Mouse (Mus musculus): ENCODE measurements around the gene Eva1c. TPM values are rescaled to one million over a fixed set of nuclear protein-coding genes. Genes with fewer than 3 reads are reported as not detected.

Gene Eva1c
- polyA plus RNA-seq, 1 experiment from 2014 or later, result 1.2 TPM

- no peak overlapping the region for H3K4me3 ChIP-seq (replicated peaks; ENCODE audit: low read depth, low read length)
- no peaks in the 10 kb centered on the region for H3K9me3 ChIP-seq (replicated peaks; ENCODE audit: low read length)
- no peak overlapping the region for H3K9ac ChIP-seq (ENCODE audit: low read depth, low read length)
- DNase-seq (ENCODE audit: low spot score) (no peak), ATAC-seq (replicated peaks; ENCODE audit: low FRiP score, low read depth) (no peak)
- H3K27ac ChIP-seq, result no peak overlapping the region
- no peak for TF ChIP-seq CTCF (IDR thresholded peaks at IDR 0.05; ENCODE audit: low read depth)
- 73% methylated on average over 3 of the region's 3 CpGs for WGBS
- peaks cover 43% of the 10 kb centered on the region for H3K36me3 ChIP-seq (ENCODE audit: insufficient read depth, low read length)
- no peaks in the 10 kb centered on the region for H3K27me3 ChIP-seq (ENCODE audit: insufficient read depth, low read length)
- no peak overlapping the region for H3K4me2 ChIP-seq (ENCODE audit: low read length)
- H3K4me1 ChIP-seq (replicated peaks; ENCODE audit: insufficient read depth, low read length), result no peaks in the 10 kb centered on the region
Observed at GRCm38 (mm10) chr16:90792500-90792899, 34.0 kb upstream of the Eva1c start.

DNA sequence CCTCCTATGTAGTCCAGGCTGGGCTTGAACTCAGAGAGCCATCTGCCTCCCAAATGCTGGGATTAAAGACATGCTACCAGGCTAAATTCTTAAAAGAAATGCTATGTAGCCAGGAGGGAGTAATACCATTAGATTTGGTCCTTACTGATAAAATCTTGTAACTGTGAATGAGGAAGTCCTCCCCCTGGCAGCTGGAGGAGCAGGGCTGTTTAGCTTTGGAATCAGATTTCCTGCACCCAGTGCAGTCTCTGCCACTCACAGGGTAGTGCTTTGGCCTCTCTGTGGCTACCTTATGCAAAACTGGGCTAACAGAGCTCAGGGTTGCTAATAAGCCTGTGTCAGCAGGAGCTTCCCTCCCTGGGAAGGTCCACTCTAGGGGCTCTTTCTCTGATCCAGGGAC, 31.8 kb upstream of the Eva1c start:
- Histone ChIP-seq H3K9me3 (replicated peaks; ENCODE audit: low read length) (no peaks in the 10 kb centered on the region), H3K9ac (ENCODE audit: low read depth, low read length) (no peak overlapping the region), H3K4me2 (ENCODE audit: low read length) (no peak overlapping the region), H3K27me3 (ENCODE audit: insufficient read depth, low read length) (no peaks in the 10 kb centered on the region), H3K27ac (no peak overlapping the region), H3K36me3 (ENCODE audit: insufficient read depth, low read length) (peaks cover 39% of the 10 kb centered on the region), H3K4me3 (replicated peaks; ENCODE audit: low read depth, low read length) (no peak overlapping the region), H3K4me1 (replicated peaks; ENCODE audit: insufficient read depth, low read length) (no peaks in the 10 kb centered on the region)
- no peak for ATAC-seq (replicated peaks; ENCODE audit: low FRiP score, low read depth)
- DNase-seq (ENCODE audit: low spot score), result no peak
- TF ChIP-seq CTCF (IDR thresholded peaks at IDR 0.05; ENCODE audit: low read depth), result no peak

DNA sequence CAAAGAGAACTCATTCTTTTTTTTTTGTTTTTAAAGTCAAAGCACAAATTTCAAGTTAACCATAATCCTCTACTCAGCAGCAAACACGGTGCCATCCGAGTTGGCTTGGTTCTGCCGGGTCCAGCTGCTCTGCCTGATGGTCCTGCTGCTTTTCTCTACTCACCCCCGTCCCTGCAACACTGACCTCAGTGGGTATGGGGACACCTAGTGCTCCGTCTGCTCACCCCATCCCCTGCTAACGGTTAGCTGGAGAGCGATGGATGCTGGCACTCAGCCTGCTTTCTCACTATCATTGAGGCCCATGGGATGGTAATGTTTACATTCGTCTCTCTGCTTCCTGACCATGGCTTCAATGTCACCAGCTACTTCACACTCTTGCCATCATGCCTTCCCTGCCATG, 28.1 kb upstream of the Eva1c start:
- TF ChIP-seq CTCF (IDR thresholded peaks at IDR 0.05; ENCODE audit: low read depth), result no peak
- 90% methylated on average over 8 of the region's 8 CpGs for WGBS
- ATAC-seq (replicated peaks; ENCODE audit: low FRiP score, low read depth) (no peak), DNase-seq (ENCODE audit: low spot score) (no peak)
- no peaks in the 10 kb centered on the region for H3K4me1 ChIP-seq (replicated peaks; ENCODE audit: insufficient read depth, low read length)
- H3K9me3 ChIP-seq (replicated peaks; ENCODE audit: low read length), result no peaks in the 10 kb centered on the region
- H3K27ac ChIP-seq, result no peak overlapping the region
- H3K36me3 ChIP-seq (ENCODE audit: insufficient read depth, low read length), result peaks cover 33% of the 10 kb centered on the region
- H3K27me3 ChIP-seq (ENCODE audit: insufficient read depth, low read length), result no peaks in the 10 kb centered on the region
- no peak overlapping the region for H3K4me2 ChIP-seq (ENCODE audit: low read length)
- H3K4me3 ChIP-seq (replicated peaks; ENCODE audit: low read depth, low read length), result no peak overlapping the region
- no peak overlapping the region for H3K9ac ChIP-seq (ENCODE audit: low read depth, low read length)

- no peak for ATAC-seq (replicated peaks; ENCODE audit: low FRiP score, low read depth)
- H3K9me3 ChIP-seq (replicated peaks; ENCODE audit: low read length), result no peaks in the 10 kb centered on the region
- no peak for DNase-seq (ENCODE audit: low spot score)
- H3K27ac ChIP-seq, result no peak overlapping the region
- H3K4me2 ChIP-seq (ENCODE audit: low read length), result no peak overlapping the region
- no peak for TF ChIP-seq CTCF (IDR thresholded peaks at IDR 0.05; ENCODE audit: low read depth)
- no peaks in the 10 kb centered on the region for H3K27me3 ChIP-seq (ENCODE audit: insufficient read depth, low read length)
- H3K36me3 ChIP-seq (ENCODE audit: insufficient read depth, low read length), result peaks cover 36% of the 10 kb centered on the region
- no peaks in the 10 kb centered on the region for H3K4me1 ChIP-seq (replicated peaks; ENCODE audit: insufficient read depth, low read length)
- H3K9ac ChIP-seq (ENCODE audit: low read depth, low read length), result no peak overlapping the region
- no peak overlapping the region for H3K4me3 ChIP-seq (replicated peaks; ENCODE audit: low read depth, low read length)
- 91% methylated on average over 5 of the region's 5 CpGs for WGBS
Observed at GRCm38 (mm10) chr16:90798848-90799247, 27.7 kb upstream of the Eva1c start.

DNA sequence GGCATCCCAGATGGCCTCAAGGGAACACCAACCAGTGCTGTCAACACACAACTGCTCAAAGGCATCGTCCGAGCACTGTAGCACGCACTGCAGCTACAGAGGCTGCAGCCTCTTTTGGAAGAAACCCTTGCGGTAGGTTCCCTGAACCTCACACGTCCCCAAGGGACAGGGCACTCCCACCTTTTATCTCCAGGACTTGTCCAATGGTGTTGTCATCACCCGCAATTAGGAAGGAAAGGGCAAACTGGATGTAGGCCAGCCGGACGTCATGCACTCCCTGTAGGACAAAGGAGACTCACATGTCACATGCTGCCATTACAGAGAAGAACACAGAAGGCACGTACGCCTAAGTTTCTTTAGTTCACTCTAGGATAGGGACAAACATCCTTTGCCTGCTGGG, 26.7 kb upstream of the Eva1c start:
- peaks cover 42% of the 10 kb centered on the region for H3K36me3 ChIP-seq (ENCODE audit: insufficient read depth, low read length)
- no peaks in the 10 kb centered on the region for H3K9me3 ChIP-seq (replicated peaks; ENCODE audit: low read length)
- no peaks in the 10 kb centered on the region for H3K27me3 ChIP-seq (ENCODE audit: insufficient read depth, low read length)
- DNase-seq (ENCODE audit: low spot score), result no peak
- H3K27ac ChIP-seq, result no peak overlapping the region
- no peak overlapping the region for H3K9ac ChIP-seq (ENCODE audit: low read depth, low read length)
- no peaks in the 10 kb centered on the region for H3K4me1 ChIP-seq (replicated peaks; ENCODE audit: insufficient read depth, low read length)
- no peak overlapping the region for H3K4me2 ChIP-seq (ENCODE audit: low read length)
- no peak overlapping the region for H3K4me3 ChIP-seq (replicated peaks; ENCODE audit: low read depth, low read length)
- 91% methylated on average over 10 of the region's 10 CpGs for WGBS
- ATAC-seq (replicated peaks; ENCODE audit: low FRiP score, low read depth), result no peak
- no peak for TF ChIP-seq CTCF (IDR thresholded peaks at IDR 0.05; ENCODE audit: low read depth)

GRCm38 (mm10) chr16:90801251-90801650, 25.3 kb upstream of the Eva1c start:
- TF ChIP-seq CTCF (IDR thresholded peaks at IDR 0.05; ENCODE audit: low read depth), result no peak
- H3K27ac ChIP-seq, result no peak overlapping the region
- no peaks in the 10 kb centered on the region for H3K27me3 ChIP-seq (ENCODE audit: insufficient read depth, low read length)
- DNase-seq (ENCODE audit: low spot score), result no peak
- no peak overlapping the region for H3K4me3 ChIP-seq (replicated peaks; ENCODE audit: low read depth, low read length)
- H3K4me1 ChIP-seq (replicated peaks; ENCODE audit: insufficient read depth, low read length), result no peaks in the 10 kb centered on the region
- WGBS, result 86% methylated on average over 5 of the region's 5 CpGs
- H3K36me3 ChIP-seq (ENCODE audit: insufficient read depth, low read length), result peaks cover 33% of the 10 kb centered on the region
- no peak for ATAC-seq (replicated peaks; ENCODE audit: low FRiP score, low read depth)
- no peak overlapping the region for H3K9ac ChIP-seq (ENCODE audit: low read depth, low read length)
- H3K9me3 ChIP-seq (replicated peaks; ENCODE audit: low read length), result no peaks in the 10 kb centered on the region
- no peak overlapping the region for H3K4me2 ChIP-seq (ENCODE audit: low read length)

GRCm38 (mm10) chr16:90801928-90802327, 24.6 kb upstream of the Eva1c start:
- ATAC-seq (replicated peaks; ENCODE audit: low FRiP score, low read depth) (no peak), DNase-seq (ENCODE audit: low spot score) (peak; percentile 58)
- 92% methylated on average over 3 of the region's 3 CpGs for WGBS
- Histone ChIP-seq H3K4me2 (ENCODE audit: low read length) (no peak overlapping the region), H3K27me3 (ENCODE audit: insufficient read depth, low read length) (no peaks in the 10 kb centered on the region), H3K9ac (ENCODE audit: low read depth, low read length) (no peak overlapping the region), H3K27ac (no peak overlapping the region), H3K4me3 (replicated peaks; ENCODE audit: low read depth, low read length) (no peak overlapping the region), H3K9me3 (replicated peaks; ENCODE audit: low read length) (no peaks in the 10 kb centered on the region), H3K36me3 (ENCODE audit: insufficient read depth, low read length) (peaks cover 29% of the 10 kb centered on the region), H3K4me1 (replicated peaks; ENCODE audit: insufficient read depth, low read length) (no peaks in the 10 kb centered on the region)
- TF ChIP-seq CTCF (IDR thresholded peaks at IDR 0.05; ENCODE audit: low read depth), result peak; percentile 57

All from kidney, postnatal 0 days (tissue).